Mouse (Mus musculus) cortical plate, adult 2 months (tissue): Measurements from ENCODE around the gene Kifc3.

Experiments
- CTCF ChIP-seq: fragments of 200-500 bp; IDR thresholded peaks from 2 replicates; pipeline ENCODE4 v1.5.1; 2011; ENCODE audit warnings: mild to moderate bottlenecking, control low read depth, low read length; ENCODE audit not compliant: insufficient read depth; ENCODE audit errors: extremely low read depth
- POLR2A ChIP-seq: fragments of 200-500 bp; IDR thresholded peaks from 2 replicates; pipeline ENCODE4 v1.6.1; 2011; ENCODE audit warnings: mild to moderate bottlenecking, low read length, control low read depth; ENCODE audit not compliant: insufficient read depth; ENCODE audit errors: extremely low read depth

GRCm38 (mm10) chr8:95144631-95145015 lies 58.0 kb downstream of the Kifc3 start:
- no peak for TF ChIP-seq CTCF
- TF ChIP-seq POLR2A = no peak
